Mouse (Mus musculus): ENCODE measurements around the gene Nipal1.

Nipal1 gene

DNA sequence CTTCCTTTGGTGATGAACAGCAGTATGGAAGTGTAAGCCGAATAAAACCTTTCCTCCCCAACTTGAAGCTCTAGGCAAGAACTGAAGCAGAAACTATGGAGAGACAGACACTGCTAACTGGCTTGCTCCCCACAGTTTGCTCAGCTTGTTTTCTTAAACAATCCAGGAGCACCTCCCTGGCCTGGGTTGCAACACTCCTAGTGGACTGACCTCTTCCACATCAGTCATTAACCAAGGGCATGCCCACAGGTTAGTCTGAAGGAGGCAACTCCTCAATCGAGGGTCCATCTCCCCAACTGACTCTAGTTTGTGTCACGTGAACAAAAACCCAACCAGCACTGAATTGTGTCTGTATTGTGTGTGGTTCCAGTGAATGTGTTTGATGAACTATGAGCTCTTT, 17.3 kb downstream of the Nipal1 start:
- DNase-seq (ENCODE audit: inconsistent age in 2 of 2, low spot score in 1 of 2) = no peak

DNA sequence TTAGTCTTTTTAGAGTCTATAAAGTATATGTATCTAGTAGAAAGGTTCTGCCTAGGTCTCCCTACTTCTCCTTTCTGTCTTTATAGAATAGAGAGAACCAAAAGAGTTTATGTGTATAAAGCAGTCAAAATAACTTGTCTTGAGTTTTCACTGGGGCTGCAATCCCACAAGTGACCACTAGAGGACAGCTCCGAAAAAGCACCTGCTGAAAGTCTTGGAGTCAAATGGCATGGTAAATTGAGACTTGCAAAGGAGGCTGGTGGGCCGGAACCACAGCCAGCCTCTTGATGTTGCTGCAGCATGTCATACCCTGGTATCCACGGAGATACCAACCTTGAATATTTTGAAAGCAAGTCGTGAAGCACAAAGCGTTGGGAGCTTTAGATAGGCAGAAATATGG, 17.7 kb downstream of the Nipal1 start:
- DNase-seq (ENCODE audit: inconsistent age in 2 of 2, low spot score in 1 of 2) = peak; percentile 26 to 82

GRCm38 (mm10) chr5:72666428-72666827, 18.8 kb downstream of the Nipal1 start:
- no peak for DNase-seq (ENCODE audit: inconsistent age in 2 of 2, low spot score in 1 of 2)

- DNase-seq (ENCODE audit: inconsistent age in 2 of 2, low spot score in 1 of 2) = no peak
These were observed 20.8 kb downstream of the Nipal1 start for GRCm38 (mm10) chr5:72668351-72668750.

GRCm38 (mm10) chr5:72671017-72671699, 23.6 kb downstream of the Nipal1 start:
- no peak for DNase-seq (ENCODE audit: inconsistent age in 2 of 2, low spot score in 1 of 2)

DNA sequence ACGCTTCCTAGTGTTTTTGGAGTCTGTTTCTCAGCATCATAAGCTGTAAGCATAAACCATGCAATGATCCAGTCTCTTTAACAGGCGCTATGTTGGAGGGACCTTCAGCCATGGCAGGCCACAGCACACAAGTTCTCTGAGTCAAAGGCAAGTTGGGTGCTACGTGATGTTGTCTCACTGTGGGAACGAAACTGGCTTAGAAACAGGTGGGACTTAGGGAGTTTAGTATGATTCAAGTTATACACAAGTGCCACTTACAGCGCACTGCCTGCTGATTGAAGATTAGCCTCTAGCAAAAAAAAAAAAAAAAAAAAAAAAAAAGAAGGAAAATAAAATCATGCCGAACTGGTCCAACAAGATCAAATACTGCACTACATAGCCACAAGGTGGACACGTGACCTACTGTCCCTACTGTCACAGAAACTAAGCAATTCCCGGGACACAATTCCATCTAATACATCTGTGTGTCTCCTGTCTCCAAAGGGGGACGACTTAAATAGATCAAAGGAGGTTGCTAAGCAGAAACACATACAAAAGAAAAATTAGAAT, 27.5 kb downstream of the Nipal1 start:
- no peak for DNase-seq (ENCODE audit: inconsistent age in 2 of 2, low spot score in 1 of 2)

DNA sequence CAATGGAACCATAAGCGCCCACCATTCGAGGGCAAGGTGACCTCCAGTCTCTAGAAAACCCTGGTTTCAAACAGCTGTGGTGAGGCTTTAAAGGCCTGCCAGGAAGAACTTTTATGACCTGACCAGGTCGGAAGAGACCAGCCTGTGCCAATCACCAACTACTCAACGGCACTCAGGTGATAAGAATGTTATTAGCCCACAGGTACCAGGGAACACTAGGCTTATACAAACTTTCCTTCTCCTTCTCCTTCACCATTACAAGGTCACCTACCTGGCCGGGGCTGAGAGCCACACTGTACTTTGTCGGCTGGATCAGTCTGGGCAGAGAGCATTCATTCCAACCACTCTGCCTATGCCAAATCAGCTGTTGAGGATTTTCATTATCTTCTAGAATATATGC, 33.9 kb downstream of the Nipal1 start:
- DNase-seq (ENCODE audit: inconsistent age in 2 of 2, low spot score in 1 of 2) = no peak

- DNase-seq (ENCODE audit: inconsistent age in 2 of 2, low spot score in 1 of 2) = no peak
These were observed 42.0 kb downstream of the Nipal1 start for GRCm38 (mm10) chr5:72689556-72689955.

DNA sequence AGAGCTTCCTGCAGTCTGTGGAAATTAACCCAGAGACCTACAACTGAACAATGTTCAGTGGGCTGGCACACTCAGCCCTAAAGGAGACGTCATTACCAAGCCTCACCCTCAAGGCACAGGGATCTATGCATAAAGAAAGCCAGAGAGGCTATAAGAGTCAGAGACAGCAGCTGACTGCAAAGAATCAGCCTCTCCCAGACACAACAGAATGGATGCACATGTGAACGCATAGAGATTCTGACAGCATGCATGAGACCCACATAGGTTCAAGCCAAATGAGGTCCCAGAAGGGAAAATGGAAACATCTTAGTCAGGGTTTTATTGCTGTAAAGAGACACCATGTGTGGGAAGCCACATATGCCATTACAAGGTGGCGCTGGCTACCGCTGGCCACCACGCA, 42.9 kb downstream of the Nipal1 start:
- DNase-seq (ENCODE audit: inconsistent age in 2 of 2, low spot score in 1 of 2) = no peak

DNA sequence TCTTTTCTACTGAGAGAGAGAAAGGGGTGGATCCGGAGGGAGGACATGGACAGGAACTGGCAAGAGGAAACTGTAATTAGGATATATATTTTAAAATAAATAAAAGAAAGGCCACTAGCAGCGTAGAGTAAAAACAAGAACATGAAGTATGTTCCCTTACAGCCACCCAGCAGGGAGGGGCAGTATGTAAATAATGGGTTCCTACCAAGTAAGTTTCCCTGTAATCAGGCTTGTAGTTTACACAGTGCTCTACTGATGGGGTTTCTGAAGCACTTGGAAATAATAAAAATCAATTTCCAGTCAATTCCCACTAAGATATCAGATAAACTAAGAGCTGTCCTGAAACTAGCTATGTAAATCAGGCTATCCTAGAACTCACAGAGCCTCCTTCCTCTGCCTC, 47.1 kb downstream of the Nipal1 start:
- DNase-seq (ENCODE audit: inconsistent age in 2 of 2, low spot score in 1 of 2) = no peak

DNA sequence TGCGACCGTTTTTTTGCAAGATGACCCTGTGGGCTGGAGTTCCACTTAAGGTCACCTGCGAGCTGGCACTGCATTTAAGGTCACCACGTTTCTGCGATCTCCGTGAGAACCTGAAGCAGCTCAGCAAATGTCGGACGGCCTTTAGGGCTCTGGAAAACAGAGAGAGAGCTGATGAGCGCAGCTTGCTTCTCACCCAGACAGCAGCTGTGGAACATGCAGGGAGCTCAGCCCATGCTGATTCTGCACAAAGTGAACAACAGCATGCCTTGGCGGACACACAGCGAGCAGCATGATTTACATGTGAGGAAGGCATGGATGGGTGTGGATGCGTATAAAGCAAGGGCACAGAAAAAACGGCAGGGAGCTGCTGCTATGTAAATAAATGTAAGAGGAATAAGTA, 48.9 kb downstream of the Nipal1 start:
- no peak for DNase-seq (ENCODE audit: inconsistent age in 2 of 2, low spot score in 1 of 2)

DNA sequence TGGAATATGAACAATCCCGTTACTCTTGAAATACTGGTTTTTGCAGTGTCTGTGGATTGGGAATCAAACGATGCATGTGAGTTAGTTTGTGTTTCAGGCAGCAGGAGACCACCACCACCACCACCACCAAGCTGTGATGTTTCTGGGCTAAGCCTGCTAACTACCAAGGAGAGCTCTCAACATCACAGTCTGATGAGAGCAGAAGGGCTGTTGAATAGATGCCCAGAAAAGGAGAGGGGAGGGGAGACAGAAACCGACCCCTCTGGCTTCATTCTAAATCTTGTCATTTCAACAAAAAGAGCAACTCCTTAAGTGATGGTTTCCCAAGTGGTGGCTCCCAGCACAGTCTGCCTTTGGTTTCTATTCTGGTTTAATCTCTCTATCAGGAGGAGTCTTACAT, 50.7 kb downstream of the Nipal1 start:
- DNase-seq (ENCODE audit: inconsistent age in 2 of 2, low spot score in 1 of 2) = no peak

DNA sequence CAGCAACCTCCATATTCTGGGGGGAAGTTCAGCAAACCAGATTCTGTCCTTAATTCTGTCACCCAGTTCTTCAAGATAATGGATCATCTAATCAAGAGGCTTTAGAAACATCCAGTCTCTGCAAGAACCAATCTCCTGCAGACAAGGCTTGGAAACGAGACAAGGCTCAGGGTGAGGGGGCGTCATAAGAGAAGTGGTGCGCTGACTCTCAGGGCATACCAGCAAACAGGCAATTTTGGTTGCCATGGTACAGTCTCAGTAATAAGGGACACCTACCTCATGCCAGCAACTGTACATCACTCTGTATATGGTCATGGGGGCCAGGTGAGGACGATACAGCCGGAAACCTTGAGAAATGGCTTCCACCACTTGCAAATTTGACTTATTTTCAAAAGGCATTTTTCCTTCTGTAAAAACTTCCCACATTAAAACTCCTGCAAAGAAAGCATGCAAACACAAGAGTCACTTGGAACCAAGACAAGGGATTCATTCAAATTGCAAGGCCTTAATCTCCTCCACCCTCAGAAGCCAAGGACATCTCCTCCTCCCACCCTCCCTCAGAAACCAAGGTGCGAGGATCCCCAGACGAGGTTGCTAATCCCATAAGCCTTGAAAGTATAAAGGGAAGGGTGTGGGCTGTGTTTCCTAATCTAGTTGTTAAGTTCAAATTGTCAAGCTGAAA, 51.4 kb downstream of the Nipal1 start:
- DNase-seq (ENCODE audit: inconsistent age in 2 of 2, low spot score in 1 of 2) = no peak

DNA sequence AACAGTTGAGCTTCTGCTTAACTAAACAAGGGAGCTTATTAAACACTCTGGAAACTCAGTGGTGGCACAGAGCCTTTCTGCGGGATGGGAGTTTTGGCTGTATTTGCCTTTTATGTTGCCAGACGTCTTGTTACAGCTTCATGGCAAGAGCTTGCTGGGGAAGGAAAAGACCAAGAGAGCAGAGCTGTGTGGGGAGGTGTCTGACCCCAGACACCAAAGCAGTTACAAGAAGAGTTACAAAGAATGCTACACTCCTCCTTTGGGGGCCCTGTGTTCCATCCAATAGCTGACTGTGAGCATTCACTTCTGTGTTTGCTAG, 51.9 kb downstream of the Nipal1 start:
- no peak for DNase-seq (ENCODE audit: inconsistent age in 2 of 2, low spot score in 1 of 2)

GRCm38 (mm10) chr5:72702202-72702601, 54.6 kb downstream of the Nipal1 start:
- no peak for DNase-seq (ENCODE audit: inconsistent age in 2 of 2, low spot score in 1 of 2)

- peak in 1 of 2 experiments; percentile 26 for DNase-seq (ENCODE audit: inconsistent age in 2 of 2, low spot score in 1 of 2)
These were observed 58.5 kb downstream of the Nipal1 start for GRCm38 (mm10) chr5:72706095-72706494.

DNA sequence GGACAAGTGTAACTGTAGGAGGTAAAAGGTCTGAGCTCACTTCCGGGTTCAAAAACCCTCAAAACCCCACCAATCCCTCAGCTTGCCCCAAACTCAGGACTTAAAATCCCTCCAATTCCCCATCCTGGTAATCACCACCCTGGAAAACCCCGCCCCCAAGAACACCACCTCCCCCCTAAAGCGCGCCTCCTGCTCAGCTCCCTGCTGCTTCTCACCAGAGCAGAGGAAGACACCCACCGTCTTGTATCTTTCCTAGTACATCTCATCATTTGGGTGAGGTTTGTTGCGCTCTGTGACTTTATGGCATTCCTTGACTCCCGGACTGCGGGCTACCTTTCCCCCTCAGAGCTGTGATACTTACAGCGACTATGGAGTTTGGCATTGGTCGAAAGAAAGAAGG, 59.1 kb downstream of the Nipal1 start:
- no peak for DNase-seq (ENCODE audit: inconsistent age in 2 of 2, low spot score in 1 of 2)

- DNase-seq (ENCODE audit: inconsistent age in 2 of 2, low spot score in 1 of 2) = no peak
These were observed 61.9 kb downstream of the Nipal1 start for GRCm38 (mm10) chr5:72709451-72709850.

DNA sequence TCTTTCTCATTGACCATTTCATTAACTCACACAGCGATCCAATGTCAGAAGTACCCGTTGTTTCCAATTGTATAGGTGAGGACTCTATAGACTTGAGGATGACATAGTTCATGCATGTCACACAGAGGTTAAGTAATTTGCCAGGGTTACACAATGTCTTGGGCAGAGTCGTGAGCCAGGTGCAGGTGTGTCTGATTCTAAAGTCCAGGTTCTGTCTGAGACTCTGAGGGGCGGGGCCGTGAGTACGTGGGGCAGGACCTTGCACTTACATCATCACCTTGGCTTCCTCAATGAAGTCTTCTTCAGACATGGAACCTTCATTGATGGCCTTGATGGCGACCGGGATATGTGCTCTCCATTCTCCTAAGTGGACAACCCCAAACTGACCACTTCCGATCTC, 62.4 kb downstream of the Nipal1 start:
- no peak for DNase-seq (ENCODE audit: inconsistent age in 2 of 2, low spot score in 1 of 2)

DNA sequence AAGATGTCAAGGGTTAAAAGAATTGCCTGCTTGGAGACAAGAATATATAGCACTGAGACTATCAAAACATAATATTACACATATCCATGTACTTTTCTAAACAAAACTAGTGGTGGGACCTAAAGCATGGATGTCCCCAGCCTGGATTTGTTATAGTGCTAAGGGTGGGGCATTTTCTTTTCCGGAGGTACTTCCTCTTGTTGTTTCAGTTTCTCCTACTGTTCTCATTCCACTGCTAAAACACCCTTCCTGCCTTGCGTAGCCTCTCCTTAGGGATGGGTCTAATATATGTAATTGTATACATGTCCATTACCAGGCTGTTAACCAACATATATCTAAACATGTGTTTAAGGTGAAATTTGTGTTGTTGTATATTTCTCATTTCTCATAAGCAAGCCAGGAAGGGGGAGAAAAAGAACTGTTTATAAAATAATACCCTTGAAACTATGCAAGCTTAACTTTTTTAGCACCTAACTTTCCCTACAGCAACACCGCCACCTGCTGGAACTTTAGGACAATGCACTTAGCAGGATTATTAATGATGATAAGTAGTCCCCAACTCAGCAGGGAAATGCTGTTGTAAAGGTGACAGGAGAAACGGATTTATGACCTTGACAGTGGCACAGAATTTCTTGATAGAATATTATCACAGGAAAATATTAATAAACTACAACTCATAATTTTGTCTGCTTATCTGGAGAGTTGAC, 63.1 kb downstream of the Nipal1 start:
- peak; percentile 37 to 81 for DNase-seq (ENCODE audit: inconsistent age in 2 of 2, low spot score in 1 of 2)

- DNase-seq (ENCODE audit: inconsistent age in 2 of 2, low spot score in 1 of 2) = no peak
These were observed 73.0 kb downstream of the Nipal1 start for GRCm38 (mm10) chr5:72720587-72720986.
